Mouse (Mus musculus): ENCODE results near the gene Upk2.

Gene Upk2

GRCm38 (mm10) chr9:44407752-44408097 lies 47.1 kb downstream of the Upk2 start:
- DNase-seq (ENCODE audit: low spot score), result no peak

- peak; percentile 86 for DNase-seq (ENCODE audit: low spot score)
These were observed 47.6 kb downstream of the Upk2 start, which contains the start of the genes Rps25 and Trappc4 for GRCm38 (mm10) chr9:44406906-44407751. Gene Rps25 (plus strand): TSS chr9:44407139. Gene Trappc4 (minus strand): TSS chr9:44407600.

- DNase-seq (ENCODE audit: low spot score), result no peak
These were observed 49.8 kb downstream of the Upk2 start for GRCm38 (mm10) chr9:44405011-44405410.
